Mouse (Mus musculus): ENCODE measurements around the gene Zic4.

DNA sequence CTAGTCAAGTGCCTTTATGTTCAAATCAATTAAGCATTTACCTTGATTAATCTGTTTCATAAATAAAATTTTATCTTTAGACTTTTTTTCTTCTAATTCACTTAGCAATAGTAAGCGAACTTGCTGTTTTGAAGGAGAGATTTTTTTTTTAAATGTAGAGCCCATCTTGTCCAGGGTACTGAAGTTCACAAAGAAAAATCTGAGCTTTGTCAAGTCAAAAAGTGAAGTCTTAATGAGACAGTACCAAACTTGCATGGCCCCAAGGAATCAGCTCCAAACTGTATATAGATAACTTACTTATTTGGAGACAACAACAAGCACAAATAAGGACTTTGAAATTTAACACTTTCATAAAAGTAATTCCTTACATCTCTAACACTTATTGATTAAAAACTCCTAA lies 13.5 kb upstream of the Zic4 start:
- TF ChIP-seq POLR2A (IDR thresholded peaks at IDR 0.05; ENCODE audit: low read depth, low read length) = no peak
- TF ChIP-seq CTCF (IDR thresholded peaks at IDR 0.05; ENCODE audit: borderline replicate concordance, insufficient read depth, low read length) = no peak

All from embryonic fibroblast, embryonic 13.5 days (primary cell).